Mouse (Mus musculus): ENCODE data around the gene Gbx1.
A peak's percentile ranks its signal among the peaks of the same experiment; 100 is the strongest.
"Not testable (repeated sequence)": the region's sequence is repeated elsewhere in the genome, so short reads cannot be mapped to it uniquely, and the experiment has no call there.

The Gbx1 gene

DNA sequence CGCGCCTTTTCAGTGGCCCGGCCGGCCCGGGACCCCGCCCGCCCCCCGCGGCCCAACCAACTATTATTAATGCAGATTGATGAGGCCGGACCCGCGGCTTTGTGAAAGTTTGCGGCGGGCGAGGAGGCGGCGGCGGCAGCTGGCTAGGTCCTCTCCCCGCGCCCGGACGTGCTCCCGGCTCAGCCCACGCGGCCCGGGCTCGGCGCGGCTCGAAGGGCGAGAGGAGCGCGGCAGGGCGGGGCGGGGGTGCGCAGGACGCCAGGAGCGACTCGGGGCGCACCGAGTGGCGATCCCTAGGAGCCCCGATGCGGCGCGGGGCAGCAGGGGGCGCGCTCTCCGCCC lies at the start of gene Gbx1:
Gbx1 (minus strand) TSS at position 314 of the 342 bp plus-strand sequence.
- DNase-seq (ENCODE audit: low spot score) = no peak

DNA sequence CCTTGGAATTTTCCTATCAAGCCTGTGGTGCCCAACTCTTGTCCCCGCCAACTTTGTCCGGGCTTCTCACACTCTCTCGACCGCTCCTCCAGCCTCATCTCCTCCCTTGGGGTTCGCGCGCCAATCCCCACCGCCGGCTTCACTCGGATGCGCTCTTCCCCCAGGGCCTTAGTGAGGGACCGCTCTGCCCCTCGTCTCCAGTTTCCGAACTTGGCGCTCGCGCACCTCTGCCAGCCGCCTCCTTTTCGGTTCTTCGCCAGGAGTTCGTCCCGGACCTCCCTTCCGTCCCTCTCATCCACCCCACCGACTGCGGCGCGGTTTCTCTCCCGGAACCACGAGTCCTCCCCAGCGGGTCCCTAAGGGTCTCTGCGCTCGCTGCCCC lies 49.8 kb upstream of the Gbx1 start:
- DNase-seq (ENCODE audit: low spot score) = no peak

DNA sequence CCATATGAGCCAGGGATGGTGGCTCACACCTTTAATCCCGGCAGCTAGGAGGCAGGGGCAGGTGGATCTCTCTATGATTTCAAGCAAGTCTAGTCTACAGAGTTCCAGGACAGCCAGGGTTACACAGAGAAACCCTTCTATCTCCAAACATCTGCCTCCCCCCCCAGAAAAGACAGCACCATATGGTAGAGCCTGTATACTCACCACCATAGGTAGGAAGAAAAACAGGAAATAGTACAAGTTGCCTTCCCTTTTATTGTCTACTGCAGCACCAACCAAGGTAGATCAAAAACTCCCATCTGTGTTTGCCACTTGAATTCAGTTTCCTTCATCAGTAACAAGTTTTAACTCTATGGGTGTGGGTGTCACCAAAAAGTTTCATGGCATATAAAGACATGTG lies 48.9 kb upstream of the Gbx1 start:
- no peak for DNase-seq (ENCODE audit: low spot score)

- no peak for DNase-seq (ENCODE audit: low spot score)
Measured at GRCm38 (mm10) chr5:24556709-24557108, 29.7 kb upstream of the Gbx1 start, which contains the start of gene 4931409K22Rik. Gene 4931409K22Rik, minus strand, starts transcription at chr5:24556809.

GRCm38 (mm10) chr5:24555335-24555734 lies 28.3 kb upstream of the Gbx1 start:
- not testable (repeated sequence) for DNase-seq (ENCODE audit: low spot score)

DNA sequence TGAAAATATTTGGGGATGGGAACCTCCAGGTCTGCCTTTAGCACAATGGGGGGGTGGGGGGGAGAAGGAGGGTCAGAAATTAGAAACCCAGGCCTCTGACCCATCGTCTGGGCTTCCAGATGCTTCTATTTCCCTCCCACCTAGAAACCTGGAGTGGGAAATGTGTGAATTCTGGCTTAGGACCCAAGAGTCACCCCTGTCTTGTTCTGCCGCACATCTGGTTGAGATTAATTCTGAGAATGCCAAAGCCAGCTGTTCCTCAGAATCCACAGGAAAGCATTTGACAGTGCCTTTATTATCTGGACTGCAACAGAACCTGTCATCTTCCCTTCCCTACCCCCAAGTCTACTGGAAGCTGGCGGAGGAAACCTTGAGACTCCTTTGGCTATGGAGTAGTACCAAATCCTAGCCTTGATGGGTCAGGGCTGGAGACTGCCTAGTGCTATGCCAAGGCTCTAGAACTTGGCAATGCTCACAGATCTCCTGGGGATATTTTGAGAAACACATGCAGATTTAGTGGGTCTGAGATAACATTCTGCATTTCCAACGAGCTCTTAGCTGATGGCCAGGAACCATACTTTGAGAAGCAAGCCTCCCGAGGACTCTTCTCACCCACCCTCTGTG lies 26.7 kb upstream of the Gbx1 start:
- DNase-seq (ENCODE audit: low spot score) = no peak

- DNase-seq (ENCODE audit: low spot score) = no peak
Measured at GRCm38 (mm10) chr5:24551317-24551688, 24.3 kb upstream of the Gbx1 start.

DNA sequence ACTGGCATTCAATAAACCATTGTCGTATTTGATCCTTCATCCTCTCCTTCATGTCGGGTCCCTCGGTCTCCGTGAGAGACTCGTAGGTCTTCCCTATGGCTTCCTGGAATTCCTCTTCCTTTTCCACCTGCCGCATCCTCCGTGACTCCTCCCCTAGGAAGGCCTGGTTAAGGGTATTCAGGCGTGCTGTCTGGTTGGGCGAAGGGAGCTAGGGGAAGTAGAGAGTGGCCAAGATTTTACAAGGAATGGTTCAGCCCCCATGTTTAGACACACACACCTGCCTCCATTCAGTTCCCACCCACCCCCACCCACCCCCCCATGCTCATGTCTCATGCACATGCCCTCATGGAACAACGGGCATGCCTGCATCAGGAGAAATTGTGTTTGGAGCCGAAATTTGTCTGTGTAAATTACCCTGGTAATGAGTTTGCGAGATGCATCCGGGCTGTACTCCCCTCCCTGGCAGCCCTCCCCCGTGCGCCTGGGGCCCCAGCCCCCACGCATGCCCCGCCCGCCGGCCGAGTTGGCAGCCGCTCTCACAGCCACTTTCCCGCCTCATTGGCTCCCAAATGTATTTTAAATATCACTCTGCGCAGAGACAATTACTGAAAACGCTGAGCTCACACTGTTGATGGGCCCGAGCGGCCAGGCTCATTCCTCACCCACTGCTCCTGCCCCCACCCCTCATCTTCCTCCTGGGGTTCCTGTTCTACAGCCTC lies 23.8 kb upstream of the Gbx1 start:
- no peak for DNase-seq (ENCODE audit: low spot score)

DNA sequence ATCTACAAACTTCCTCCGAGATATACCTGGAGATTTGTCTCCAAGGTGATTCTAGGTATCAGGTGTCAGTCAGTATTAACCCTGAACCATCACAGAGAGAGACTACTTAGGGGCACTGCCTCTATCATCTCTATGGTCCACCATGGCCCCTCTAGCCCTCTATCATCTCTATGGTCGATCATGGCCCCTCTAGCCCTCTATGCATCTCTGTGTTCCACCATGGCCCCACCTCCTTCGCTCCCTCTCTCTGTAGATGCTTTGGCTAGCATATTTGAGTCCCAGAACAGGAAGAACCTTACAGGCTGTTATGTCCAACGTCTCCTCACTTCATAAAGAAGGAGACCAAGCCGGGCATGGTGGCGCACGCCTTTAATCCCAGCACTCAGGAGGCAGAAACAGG lies 15.6 kb upstream of the Gbx1 start:
- no peak for DNase-seq (ENCODE audit: low spot score)

GRCm38 (mm10) chr5:24541144-24541569 lies 14.2 kb upstream of the Gbx1 start:
- no peak for DNase-seq (ENCODE audit: low spot score)

DNA sequence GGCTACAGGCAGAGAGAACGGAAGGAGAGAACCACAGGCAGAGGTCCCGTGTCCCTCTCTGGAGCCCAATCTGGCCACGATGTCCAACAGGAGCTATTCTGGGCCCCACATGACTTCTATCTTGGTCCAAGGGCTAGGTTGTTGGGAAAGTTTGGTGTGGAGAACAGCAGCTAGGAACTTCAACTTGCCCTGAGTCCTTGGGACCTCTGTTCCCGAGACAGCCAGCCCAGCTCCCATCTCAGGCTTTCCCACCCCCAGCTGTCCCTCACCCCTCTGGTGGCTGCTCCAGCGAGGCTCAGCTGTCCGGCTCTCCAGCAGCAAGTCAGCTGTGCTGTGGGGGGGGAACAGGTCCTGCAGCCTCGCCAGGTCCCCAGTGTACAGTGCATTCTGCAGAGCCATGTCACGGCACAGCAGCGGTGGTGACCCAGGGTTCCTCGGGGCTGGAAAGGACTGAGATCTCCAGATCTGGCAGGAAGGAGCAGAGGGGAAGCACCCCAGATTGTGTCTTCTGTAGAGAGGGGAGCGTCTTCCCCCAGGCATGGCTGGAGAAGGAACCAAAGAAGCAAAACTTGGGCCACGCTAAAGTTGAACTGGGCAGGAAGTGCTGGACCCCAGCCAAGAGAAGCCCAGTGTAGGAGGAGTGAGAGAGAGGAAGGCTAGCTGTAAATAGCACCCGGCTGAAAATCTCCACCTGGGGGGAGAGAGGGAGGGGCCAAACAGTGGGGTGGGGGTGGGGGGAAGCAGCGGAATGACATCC lies 13.6 kb upstream of the Gbx1 start, which contains the start of gene Asb10:
Asb10 (minus strand) TSS at position 592 of the 757 bp plus-strand sequence.
- peak; percentile 29 for DNase-seq (ENCODE audit: low spot score)

DNA sequence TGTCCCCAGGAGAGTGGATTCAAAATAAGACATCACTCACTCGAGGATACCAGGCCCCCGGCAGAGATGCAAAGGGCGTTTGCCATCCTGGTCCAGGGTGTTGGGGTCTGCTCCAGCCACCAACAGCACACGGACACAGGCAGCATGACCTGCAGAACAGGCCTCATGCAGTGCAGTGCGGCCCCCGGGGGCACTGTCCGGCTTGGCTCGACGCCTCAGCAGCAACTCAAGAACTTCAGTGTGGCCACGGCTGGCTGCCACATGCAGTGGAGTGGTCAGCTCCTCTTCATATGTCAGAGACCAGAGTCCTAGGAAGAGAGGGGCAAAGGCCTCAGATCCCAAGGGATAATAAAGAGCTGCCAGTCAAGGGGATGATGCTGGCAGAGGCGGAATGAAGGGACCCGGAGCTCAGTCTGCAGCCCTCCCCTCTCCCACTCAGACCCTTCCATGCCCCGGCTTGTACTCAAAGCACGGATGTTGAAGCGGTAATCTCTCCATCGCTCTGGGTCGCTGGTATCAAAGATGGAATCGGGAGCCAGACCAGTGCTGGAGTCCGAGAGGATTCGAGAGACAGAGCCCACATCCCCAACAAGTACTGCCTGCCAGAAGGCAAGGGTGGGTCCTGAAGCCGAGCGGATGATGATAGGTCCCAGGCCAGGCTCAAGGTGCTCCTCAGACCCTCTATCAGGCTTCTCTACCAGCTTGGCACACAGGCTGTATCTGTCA lies 12.7 kb upstream of the Gbx1 start:
- no peak for DNase-seq (ENCODE audit: low spot score)

DNA sequence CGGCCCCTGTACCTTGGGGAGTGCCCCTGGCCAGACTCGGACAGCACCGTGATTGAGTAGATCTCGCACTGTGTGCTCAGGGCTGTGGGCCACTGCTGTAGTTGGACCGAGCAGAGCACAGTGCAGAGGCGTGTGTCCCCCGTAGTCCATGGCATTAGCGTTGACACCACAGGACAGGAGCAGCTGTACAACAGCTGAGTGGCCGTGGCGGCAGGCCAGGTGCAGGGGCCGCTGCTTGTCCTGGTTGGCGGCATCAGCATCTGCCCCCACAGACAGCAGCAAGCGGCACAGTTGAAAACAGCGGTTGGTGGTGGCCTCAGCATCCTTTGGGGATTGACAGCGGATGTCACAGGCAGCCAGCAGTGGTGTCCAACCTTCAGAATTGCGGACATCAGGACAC lies 10.6 kb upstream of the Gbx1 start:
- no peak for DNase-seq (ENCODE audit: low spot score)

DNA sequence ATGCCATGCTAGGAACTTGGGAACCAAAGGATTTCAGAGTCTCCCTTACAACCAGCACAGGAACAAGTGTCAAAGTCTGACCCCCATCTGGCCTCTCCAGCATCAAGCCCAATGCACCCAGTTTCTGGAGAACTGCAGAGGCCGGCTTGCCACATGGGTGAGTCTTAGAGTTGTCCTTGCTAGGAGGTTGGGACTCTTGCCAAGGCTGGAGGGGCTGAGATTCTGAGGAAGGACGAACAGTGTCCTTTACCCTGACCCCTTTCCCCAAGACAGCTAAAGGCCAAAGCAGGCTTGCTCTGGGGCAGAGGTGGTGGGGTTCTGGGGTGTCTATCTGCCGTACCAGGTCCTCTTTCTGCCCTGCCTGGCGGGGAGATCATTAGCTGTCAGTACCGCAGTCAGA lies 9.5 kb upstream of the Gbx1 start:
- DNase-seq (ENCODE audit: low spot score) = no peak

- DNase-seq (ENCODE audit: low spot score) = no peak
Measured at GRCm38 (mm10) chr5:24535731-24536130, 8.7 kb upstream of the Gbx1 start.

GRCm38 (mm10) chr5:24534292-24534691 lies 7.3 kb upstream of the Gbx1 start:
- no peak for DNase-seq (ENCODE audit: low spot score)

GRCm38 (mm10) chr5:24533391-24533790 lies 6.4 kb upstream of the Gbx1 start:
- no peak for DNase-seq (ENCODE audit: low spot score)

DNA sequence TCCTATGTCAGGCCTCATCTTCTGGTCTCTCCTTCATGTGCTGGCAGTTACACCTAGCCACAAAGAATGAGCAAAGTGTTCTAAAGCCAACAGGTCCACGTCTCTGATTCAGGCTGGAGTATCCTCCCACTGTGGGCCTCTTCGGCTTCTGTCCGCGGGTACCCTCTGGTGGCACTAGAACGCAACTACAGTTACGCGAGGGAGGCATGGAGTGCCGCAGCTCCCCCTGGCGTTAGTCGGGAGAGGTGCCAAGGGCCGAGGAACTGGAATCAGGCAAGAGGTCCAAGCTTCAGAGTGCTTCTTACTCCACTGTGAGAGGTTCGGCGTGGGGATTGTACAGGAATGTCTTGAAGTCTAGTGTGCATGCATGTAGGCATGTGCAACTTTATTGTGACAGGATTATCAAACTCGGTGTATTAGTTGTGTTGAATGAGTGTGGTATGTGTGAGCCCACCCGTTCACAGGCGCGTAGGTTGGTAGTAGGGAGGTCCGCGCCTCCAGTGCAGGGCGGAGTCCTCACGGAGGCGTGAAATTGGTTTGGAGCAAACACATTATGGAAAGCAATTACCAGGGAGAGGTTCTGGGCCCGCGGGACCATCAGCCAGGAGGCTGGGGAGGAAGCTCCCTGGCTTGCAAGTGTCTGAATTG lies 3.2 kb upstream of the Gbx1 start:
- peak; percentile 66 for DNase-seq (ENCODE audit: low spot score)

DNA sequence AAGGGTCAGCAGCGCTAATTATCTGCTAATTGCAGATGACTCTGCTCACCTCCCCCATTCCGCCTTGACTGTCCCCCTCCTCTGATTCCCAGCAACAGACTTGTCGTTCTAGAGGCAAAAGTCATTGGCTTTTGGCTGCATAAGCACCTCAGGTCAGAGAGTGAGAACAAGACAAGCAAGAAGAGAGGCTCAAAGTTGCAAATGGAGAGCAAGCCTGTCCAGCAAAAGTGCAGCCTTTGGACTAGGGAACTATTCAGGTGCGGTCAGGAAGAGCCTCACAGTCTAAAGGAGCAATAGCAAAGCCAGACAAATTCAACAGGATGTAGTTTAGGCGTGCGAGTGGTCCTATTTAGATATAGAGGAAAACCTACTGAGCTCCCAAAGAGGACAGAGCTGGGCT lies 778 bp upstream of the Gbx1 start:
- DNase-seq (ENCODE audit: low spot score) = no peak

DNA sequence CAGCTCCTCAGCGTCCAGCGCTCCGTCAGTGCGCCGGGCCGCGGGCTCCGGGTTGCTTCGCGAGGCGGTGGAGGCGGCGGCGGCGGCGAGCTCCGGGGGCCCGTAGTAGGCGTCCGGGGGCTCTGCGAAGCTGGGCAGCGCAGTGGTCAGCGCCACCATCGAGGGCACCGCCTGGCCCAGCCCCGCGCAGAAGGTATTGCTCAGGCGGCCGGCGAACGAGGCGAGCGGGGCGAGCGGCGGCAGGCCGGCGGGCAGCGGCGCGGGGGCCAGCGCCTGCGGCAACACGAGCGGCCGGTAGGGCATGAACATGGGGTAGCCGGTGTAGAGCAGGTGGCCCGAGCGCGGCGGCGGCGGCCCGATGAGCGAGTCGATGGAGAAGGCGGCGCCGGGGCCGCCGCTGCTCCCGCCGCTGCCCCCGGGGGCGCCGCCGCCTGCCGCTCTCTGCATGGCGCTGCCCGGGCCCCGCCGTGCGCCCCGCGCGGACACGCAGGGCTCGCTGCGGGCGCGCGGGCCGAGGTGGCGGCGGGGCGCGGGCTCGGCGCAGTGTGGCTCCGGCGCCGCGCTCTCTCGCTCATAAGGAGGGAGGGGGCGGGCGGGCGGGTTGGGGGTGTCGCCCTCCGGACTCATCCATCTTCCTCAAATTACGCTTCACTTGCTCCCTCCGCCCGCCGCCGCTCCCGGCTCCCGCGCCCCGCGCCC lies 663 bp downstream of the Gbx1 start:
- DNase-seq (ENCODE audit: low spot score) = no peak

All from yolk sac, embryonic 10.5 days (tissue).